Mouse (Mus musculus) MEL (cell line): Measurements from ENCODE around the gene E130114P18Rik.

Source experiments
- CTCF ChIP-seq, 3 experiments: IDR thresholded peaks in 2 of 3; conservative IDR thresholded peaks in 1 of 3; 2 replicates each; pipeline ENCODE4 v1.5.1; 2011 to 2012; ENCODE audit warnings: low read length in 3 of 3, low read depth in 2 of 3, mild to moderate bottlenecking in 2 of 3, improper control_type of control experiment in 1 of 3, inconsistent platforms in 1 of 3, mixed read lengths in 1 of 3, moderate library complexity in 1 of 3; ENCODE audit not compliant: control insufficient read depth in 1 of 3, insufficient read depth in 1 of 3, poor library complexity in 1 of 3, severe bottlenecking in 1 of 3
- EP300 ChIP-seq, 2 experiments: IDR thresholded peaks; 2 replicates each; pipeline ENCODE4 v1.6.1; 2011; ENCODE audit warnings: improper control_type of control experiment in 2 of 2, low read length in 2 of 2, low read depth in 1 of 2, mild to moderate bottlenecking in 1 of 2
- KAT2A ChIP-seq: conservative IDR thresholded peaks from 2 replicates; pipeline ENCODE4 v1.6.1; 2012; ENCODE audit warnings: low read depth, low read length, improper control_type of control experiment, inconsistent platforms
- POLR2A ChIP-seq, 2 experiments: IDR thresholded peaks; 2 replicates each; pipeline ENCODE4 v1.6.1; 2011 to 2012; ENCODE audit warnings: low read length in 2 of 2, mild to moderate bottlenecking in 2 of 2, control low read depth in 1 of 2, improper control_type of control experiment in 1 of 2, low read depth in 1 of 2, moderate library complexity in 1 of 2; ENCODE audit not compliant: control insufficient read depth in 1 of 2, insufficient read depth in 1 of 2, poor library complexity in 1 of 2

DNA sequence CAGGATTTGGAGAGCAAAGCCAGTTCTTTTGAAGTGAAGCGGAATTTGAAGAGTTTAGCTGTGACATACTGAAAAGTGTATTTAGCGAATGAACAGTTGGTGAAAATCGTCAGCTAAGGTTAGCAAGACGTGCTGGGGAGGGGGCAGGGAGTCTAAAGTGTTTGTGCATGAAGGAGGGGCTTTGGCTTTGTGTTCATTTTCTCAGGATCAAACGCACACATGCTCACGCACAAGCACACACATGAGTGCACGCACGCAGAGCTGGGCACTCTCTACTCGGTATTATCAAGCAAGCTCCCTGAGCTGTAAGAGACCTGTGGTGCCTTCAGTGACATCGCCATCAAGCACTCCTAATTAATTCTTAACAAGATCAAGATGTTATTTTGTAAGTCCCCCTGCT lies 55.2 kb downstream of the E130114P18Rik start:
- TF ChIP-seq EP300 (IDR thresholded peaks at IDR 0.05; ENCODE audit: low read depth in 1 of 2, low read length in 2 of 2) (no peak), POLR2A (IDR thresholded peaks at IDR 0.05; ENCODE audit: control insufficient read depth in 1 of 2, insufficient read depth in 1 of 2, low read depth in 1 of 2, low read length in 2 of 2, poor library complexity in 1 of 2) (no peak), KAT2A (no peak), CTCF (IDR thresholded peaks at IDR 0.05 in 2 of 3, conservative IDR thresholded peaks at IDR 0.05 in 1 of 3; ENCODE audit: control insufficient read depth in 1 of 3, insufficient read depth in 1 of 3, low read depth in 2 of 3, low read length in 3 of 3, poor library complexity in 1 of 3, severe bottlenecking in 1 of 3) (no peak)
